Mouse (Mus musculus) left cerebral cortex, postnatal 25 days (tissue): ENCODE results near the gene Apbb1ip. TPM values are rescaled to one million over a fixed set of nuclear protein-coding genes. Genes with fewer than 3 reads are reported as not detected.

Experiments
- DNase-seq, 2 experiments: peaks; one replicate each; pipeline ENCODE4 v3.0.0; 2022; ENCODE audit warnings: low spot score in 2 of 2, mixed read lengths in 1 of 2
- intact Hi-C: fragments of 180-260 bp; cut with DNase I; formaldehyde crosslinking; loops from one replicate; pipeline ENCODE4 v1.15.1; 2025
- total RNA-seq, 2 experiments: library from RNA; stranded (reverse); gene quantifications; 2 replicates each; pipeline ENCODE4 v1.2.3; 2021

Apbb1ip gene
- 1 to 10 TPM; 5.3 to 6.0 TPM for total RNA-seq

DNA sequence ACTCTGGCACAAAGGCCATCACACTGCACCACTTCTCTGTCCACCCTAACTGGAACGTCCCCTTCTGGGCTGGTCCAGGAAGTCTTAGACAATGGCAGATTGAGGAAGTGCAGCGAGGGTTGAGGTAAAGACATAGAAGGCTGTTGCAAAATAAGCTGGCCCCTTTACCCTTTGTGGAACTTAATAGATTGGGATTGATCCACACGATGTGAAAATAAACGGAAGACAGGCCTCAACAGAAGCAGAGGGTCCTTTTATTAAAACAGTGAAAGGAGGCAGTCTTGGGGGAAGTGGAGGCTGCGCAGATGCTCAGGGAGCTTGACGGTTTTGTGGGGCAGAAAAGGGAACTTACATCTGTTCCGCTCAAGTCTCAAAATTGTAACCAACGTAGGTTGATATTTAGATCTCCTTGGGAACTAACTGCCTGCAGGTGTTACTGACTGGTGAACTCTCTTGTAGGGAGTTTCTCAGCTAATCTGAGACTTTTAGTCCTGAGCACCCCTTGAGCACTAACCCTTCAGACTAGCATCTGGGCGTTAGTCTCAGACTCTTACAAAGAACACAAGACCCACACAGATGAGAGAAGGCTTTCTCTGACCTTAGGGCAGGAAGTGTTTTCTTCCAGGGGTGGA is at the start of gene Apbb1ip:
TSS of gene Apbb1ip (plus strand) at position 546 of the 632 bp plus-strand sequence.
- peak in 1 of 2 experiments; percentile 30 for DNase-seq
- intact Hi-C loops = no loop called here

DNA sequence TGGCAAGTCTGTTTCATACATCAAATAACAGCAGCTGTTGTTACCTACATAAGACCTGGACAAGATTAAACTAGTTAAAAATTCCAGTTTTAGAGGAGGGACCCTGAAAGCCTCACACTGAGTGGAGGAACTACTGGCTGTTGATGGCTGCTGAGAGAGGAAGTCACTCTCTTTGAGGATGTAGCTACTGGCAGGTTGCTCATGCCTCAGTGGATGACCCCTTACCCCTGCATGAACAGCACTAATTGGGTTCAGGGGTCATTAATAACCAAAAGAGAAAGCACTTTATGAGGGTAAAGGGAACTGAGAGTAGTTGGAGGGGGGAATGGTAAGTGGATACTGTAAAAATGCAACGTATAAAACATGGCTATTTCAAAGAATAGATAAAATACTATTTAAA is 46.8 kb upstream of the Apbb1ip start:
- DNase-seq = no peak
- intact Hi-C loops = no loop called here

DNA sequence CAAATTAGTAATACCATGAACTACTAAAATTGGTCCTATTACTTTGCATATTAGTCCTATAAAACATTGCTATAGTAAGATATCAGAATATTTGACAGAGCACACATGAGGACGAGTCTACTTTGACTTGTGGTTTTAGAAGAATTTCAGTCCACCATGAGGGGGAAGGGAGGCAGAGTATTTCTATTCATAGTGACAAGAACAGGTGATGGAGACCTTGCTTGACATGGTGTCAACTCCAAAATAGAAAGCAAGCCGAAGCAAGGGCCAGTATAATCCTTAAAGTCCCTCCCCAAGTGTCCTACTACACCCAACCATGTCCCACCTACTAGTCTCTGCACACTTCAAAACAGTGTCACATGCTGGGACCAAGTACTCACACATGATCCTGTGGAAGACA is 37.8 kb upstream of the Apbb1ip start:
- DNase-seq = no peak
- intact Hi-C loops = no loop called here

DNA sequence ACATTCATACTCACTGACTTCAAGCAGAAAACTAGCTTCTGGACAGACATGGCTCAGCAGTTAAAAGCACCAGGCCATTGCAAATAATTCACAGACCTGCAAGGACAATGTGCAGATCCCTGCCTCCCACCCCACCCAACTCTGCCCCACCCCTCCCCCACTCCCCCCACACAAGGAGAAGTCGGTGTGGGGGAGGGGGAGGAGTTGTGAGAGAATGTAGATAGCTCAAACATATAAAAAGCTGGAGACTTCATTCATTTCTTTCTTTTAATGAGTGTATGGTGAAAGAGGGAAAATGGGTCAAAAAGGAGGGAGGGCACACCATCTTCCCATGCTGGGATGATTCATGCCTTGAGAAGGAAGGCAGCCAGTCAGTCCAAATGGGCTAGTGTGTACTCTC is 34.5 kb upstream of the Apbb1ip start:
- intact Hi-C loops = no loop called here
- no peak for DNase-seq

DNA sequence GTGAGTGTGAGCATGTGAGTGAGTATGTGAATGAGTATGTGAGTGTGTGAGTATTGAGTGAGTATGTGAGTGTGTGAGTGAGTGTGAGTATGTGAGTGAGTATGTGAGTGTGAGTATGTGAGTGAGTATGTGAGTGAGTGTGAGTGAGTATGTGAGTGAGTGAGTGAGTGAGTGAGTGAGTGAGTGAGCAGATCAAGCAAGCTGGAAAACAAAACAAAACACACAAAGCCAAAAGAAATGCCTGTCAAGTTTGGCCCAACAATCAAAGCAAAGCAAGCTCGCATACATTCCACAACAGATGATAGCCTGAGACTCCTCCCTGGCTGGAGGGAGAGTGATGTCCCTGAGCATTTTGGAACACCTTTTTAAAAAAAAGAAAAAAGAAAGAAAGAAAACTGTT is 33.5 kb upstream of the Apbb1ip start:
- no peak for DNase-seq
- intact Hi-C loops = loop anchor here (5.0 kb wide), 1 partner anchor 122 kb away; no protein-coding TSS in a partner anchor

DNA sequence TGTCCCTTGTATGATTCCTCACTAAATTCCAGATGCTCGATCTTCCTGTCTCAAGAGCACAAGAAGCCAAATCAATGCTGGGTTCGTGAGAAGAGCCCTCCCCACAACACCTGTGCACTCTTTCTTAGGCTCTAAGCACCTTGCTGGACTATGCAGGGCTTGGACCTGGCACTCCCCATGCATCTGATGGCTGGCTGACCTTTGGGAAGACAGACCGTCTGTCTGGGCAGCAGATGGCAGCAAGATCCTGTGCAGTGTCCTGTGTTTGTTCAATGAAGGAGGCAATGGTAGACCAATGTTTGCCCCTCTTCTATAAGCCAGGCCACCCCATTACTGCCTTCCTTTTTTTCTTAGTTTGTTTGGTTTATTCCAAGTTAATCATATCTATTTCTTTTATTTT is 32.7 kb upstream of the Apbb1ip start:
- DNase-seq = no peak
- intact Hi-C loops = loop anchor here (5.0 kb wide), 1 partner anchor 121 kb away; no protein-coding TSS in a partner anchor

DNA sequence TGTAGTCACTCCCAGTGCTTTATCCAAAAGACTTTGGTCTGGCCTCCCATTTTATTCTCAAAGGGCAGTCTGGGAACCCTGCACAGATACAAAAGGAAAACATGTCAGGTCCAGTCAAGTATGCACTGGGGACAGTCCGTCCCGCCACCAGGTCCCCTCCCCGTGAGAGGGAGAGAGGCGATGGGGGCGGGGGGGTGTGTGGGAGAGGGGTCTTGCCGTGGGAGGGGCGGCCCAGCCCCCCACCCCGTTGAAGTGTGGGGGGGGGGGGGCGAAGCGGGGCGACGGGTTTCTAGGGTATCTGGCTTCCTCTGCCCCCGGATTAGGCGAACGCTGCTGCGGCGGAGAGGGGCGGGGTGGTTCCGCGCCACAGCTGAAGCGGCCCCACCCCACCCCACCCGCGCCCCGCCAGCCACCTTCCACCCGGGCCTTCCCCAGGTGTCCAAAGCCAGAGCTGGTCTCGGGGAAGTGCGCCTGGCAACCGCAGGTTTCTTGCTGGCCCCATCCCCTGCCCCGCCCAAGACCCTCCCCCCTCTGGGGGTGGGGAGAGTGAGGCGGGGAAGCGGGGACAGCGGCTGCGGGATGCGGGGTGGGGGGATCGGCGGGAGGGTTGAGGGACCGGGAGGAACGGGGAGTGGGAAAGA is 29.7 kb upstream of the Apbb1ip start:
- intact Hi-C loops = loop anchor here (5.0 kb wide), 1 partner anchor 118 kb away; no protein-coding TSS in a partner anchor
- DNase-seq = no peak

DNA sequence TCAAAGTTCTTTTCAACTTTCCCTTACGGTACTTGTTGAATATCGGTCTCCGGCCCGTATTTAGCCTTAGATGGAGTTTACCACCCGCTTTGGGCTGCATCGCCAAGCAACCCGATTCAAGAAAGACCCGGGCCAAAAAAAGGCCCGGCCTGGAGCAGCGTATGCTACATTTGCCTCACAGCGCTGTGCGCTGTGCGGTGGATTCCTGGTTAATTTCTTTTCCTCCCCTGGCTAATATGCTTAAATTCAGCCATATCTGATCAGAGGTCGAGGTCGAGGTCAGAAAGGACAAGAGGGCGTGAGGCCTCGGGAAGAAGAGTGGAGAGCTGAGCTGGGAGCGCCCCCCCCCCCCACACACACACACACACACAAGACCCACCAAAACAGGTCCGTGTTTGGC is 29.0 kb upstream of the Apbb1ip start:
- no peak for DNase-seq
- intact Hi-C loops = loop anchor here (5.0 kb wide), 1 partner anchor 117 kb away; no protein-coding TSS in a partner anchor

DNA sequence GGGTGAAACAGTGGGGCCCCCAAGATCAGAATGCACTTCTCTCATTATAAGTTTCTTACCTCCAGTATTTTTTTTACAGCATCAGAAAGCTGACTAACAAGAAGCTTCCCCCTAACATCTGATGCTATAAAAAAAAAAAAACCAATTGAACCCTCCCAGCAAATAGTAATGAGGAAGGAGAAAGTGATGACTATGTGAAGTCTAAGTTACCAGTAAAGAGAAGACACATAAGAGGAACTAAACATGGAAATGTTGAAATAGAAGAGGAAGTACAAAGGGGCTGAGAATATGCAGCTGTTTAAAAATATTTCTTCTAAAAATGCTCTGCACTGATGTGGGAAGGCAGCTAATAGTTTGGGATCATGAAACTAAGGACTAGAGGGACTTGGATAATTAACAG is 27.1 kb upstream of the Apbb1ip start:
- no peak for DNase-seq
- intact Hi-C loops = no loop called here

DNA sequence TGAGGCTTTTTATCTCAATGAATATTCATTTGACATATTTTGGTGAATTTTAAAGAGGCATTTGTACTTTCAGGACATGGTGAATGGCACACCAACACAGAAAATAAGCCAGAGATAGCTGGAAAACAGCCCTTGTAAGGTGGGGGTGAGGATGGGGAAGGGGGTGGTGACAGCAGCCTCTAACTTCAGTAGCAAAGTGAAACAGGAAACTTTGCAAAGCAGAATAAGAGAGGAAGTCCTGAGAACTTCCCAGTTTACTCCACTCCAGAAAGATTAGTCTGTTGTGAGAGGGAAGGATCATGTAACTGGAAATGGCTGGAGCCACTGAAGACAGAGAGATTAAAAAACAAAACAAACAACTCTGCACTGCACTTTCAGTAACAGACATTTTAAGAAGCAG is 26.0 kb upstream of the Apbb1ip start:
- intact Hi-C loops = no loop called here
- no peak for DNase-seq

DNA sequence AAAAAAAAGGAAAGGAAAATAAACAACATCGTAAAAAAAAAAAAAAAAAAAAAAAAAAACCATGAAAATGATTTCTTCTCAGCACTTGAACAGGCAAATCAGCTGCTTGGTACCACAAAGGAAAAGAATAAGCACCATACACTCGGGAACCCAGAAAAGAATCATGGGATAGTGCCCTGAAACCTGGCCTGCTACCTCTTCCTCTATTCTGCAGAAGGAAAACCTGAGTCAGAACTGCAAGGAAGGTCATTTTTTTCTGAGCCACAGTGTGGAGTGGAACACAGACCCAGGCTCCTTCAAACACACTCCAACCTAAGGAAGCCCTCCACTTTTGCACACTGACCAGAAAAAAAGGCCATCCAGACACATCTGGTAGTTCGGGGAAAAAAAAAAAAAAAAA is 24.1 kb upstream of the Apbb1ip start:
- no peak for DNase-seq
- intact Hi-C loops = no loop called here

DNA sequence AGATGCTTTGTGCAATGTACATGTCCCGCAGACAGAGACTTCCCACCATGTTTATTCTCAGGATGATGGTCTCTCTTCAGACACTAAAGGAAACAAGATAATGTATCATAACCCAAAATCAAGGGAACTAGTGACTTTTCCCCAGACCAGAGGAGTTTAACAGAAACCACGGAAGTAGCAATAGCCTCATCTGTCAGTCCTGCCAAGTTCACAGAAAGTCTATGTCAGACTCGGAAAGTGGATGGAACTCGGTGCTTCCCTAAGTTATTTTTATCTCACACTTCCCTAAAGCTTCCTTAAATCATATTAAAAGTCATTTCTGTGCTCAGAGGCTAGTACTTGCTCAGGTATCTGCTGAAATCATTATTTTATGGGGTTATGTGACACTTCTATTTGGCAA is 21.4 kb upstream of the Apbb1ip start:
- intact Hi-C loops = no loop called here
- no peak for DNase-seq

DNA sequence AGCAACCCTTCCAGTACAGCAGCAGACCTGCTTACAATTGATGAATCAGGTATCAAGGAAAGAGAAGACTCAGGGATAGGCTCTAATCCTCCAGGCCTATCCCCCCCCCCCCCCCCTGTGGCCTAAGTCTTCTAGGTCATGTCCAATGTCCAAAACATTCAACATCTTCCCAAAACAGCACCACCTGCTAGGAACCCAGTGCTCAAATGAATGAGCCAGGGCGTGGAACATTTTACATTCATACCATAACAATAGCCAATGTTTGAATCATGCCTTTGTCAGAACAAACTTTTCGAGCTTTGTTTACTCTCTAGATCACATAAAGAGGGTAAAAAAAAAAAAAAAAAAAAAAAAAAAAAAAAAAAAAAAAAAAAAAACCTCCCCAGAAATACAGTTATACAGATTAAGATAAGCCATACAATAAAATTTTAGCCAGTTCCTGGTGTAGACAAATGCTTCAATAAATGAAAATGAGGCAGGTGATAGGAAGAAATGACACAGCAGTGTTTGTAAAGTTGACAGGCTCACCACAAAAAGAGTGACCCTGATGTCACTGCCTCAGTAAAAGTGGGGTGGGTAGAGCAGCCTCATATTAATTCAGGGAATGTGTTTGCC is 20.3 kb upstream of the Apbb1ip start:
- DNase-seq = no peak
- intact Hi-C loops = no loop called here

DNA sequence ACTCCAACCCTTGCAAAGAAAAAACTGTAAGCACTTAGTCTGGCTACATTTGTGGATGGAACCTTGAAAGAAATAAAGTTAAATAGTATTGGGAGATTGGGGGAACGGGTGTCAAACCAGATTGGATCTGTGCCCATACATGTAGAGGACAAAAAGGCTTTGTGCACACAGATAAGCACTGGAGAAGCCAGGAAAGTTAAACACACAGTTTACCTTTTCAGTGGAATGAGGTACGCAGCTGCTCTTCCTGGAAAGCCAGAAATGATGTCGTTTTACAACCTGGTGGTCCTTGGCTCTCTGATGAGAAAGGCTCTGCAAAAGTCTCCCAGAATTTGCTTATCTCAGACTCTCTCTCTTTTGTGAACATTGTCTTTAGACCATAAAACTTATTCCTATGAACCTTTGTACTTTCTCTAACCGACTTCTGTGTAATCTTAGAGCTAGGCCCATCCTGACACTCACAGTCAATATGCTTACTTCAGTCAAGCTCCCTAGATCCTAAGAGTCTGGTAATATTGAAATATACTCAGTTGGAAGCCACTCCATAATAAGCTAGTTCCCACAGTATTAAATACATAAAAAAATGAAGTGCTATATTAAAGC is 19.6 kb upstream of the Apbb1ip start:
- DNase-seq = no peak
- intact Hi-C loops = no loop called here

DNA sequence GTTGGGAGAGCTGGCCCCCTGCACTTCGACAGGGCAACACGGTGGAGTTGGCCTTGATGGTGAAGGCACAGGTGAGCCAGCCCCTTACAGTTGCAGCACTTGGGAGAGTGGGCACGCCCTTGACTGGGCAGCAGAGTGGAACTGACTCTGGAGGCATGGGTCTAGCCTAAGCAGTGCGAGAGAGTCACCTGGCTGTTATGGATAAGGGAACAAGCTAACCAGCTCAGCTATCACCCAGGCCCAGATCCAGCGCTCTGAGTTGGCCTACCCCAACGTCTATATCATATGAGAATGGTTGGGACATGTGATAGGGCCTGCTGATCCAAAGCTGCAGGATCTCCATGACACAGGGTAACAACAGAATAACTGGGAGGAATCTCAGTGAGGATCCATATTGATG is 18.3 kb upstream of the Apbb1ip start:
- DNase-seq = no peak
- intact Hi-C loops = no loop called here

DNA sequence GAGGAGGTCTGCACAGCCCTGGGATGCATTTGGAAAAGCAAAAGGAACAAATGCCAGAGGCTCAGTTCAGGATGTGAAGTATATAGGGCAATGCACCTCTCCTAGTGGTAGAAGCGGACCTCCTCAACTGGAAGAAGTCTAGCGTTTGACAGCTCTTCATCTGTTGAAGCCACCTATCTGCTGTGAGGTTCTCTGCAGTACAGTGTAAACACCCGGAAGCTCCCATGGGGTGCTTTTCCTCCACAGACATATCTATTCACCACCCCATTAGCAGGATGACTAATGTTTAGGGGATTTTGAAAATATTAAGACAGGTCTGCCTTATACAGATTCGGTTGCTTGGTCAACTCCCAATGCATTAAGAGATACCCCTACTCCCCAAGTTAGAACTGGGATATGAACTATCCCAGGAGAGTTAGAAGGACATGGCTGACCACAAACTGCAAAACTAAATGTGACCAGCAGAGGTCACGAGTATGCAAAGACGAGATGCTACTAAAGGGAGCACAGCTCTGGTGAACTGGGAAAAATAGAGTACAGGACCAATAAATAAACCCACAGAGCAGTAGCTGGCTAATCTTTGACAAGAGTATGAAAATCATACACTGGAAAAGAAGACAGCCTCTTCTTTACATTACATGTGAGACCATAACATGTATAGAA is 15.5 kb upstream of the Apbb1ip start:
- DNase-seq = peak; percentile 60 to 73
- intact Hi-C loops = loop anchor here (1.0 kb wide), 1 partner anchor 107 kb away; no protein-coding TSS in a partner anchor

DNA sequence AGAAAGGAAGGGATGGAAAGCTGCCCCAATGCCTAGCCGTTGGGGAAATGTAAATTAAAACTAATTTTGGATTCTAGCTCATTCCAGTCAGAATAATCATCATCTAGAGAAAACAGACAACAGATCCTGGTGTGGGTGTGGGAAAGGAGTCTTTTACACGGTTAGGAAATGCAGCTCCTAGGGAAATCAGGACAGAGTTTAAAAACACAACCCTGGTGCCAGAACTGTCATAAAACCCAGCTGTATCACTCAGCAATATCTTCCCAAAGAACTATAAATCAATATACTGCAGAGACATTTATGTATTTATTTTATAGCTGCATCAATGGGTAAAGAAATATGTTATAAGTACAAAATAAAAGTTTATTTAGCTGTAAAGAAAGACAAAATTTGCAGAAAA is 13.4 kb upstream of the Apbb1ip start:
- peak in 1 of 2 experiments; percentile 46 for DNase-seq
- intact Hi-C loops = no loop called here

DNA sequence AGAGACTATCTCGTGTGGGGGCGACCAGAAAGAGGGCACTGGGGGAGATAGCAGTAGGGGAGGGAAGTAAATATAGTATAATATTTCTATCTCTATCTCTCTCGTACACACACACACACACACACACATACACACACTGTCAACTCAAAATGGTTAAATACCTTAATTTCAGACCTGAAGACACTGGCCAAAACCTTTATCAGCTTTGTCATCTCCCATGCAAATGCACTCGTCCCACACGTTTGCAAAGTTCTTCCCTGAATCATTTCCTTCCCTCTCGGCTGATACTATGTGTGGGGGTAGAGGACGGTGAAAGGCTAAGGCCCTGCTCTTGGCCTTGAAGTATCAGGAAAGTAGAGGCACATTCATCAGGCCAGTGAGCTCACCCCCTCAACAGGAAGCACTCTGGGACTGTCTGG is 12.8 kb upstream of the Apbb1ip start:
- intact Hi-C loops = no loop called here
- DNase-seq = no peak

DNA sequence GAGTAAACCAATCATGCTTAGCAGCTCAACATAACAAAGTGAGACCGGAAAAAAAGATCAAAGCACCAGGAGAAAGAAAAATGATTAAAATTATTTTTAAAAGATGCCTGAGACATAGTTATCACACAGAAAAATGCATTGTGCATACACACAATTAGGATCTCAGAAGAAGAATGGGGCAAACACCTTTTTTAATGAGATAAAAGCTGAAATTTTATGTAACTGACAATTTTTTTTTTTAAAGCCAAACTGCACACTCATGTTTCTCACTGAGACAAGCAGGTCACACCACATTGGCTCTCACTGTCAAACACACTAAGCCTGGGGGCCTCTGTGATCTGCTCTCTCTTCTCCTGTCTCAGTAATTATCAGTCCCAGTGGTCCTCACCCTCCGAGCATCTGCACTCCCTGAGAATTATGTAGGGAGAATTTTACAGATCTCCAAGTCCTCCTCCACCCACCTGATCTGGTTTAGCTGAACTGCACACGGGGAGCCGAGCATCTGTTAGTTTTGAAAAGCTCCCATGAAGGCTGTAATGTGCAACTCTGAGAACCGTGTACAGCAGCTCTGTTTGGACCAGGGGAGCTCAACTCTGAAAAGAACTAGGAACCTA is 9.0 kb upstream of the Apbb1ip start:
- DNase-seq = peak; percentile 27 to 69
- intact Hi-C loops = no loop called here

DNA sequence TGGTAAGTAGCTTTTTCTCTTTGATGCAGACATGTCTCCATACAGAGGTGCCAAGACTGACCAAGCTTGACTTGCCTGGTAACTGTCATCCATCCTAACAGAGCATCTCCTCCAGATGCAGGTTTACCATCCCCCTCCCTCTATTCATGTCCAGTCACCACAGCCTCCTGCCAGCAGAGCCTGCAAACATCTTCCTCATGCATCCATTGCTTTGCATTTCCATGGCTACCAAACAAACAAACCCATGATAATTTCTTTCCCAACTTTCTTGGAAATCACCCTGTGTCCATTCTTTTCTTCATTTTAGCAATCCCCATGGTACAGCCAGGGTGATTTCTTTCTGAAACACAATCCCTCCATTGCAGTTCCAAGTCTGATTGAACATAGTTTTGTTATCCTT is 2.6 kb upstream of the Apbb1ip start:
- no peak for DNase-seq
- intact Hi-C loops = no loop called here
